Mouse (Mus musculus): Measurements from ENCODE around the gene Nr1h2.

Nr1h2 gene

GRCm38 (mm10) chr7:44548497-44549087 lies 5.2 kb downstream of the Nr1h2 start, which contains the start of gene Pold1:
Gene Pold1, minus strand, starts transcription at chr7:44548849.
- DNase-seq: peak; percentile 99 to 100

GRCm38 (mm10) chr7:44547725-44548124 lies 6.0 kb downstream of the Nr1h2 start:
- peak in 1 of 2 experiments; percentile 21 for DNase-seq

GRCm38 (mm10) chr7:44547041-44547440 lies 6.7 kb downstream of the Nr1h2 start:
- no peak for DNase-seq

- DNase-seq: no peak
Observed at GRCm38 (mm10) chr7:44546274-44546673, 7.5 kb downstream of the Nr1h2 start.

- no peak for DNase-seq
Observed at GRCm38 (mm10) chr7:44543071-44543470, 10.7 kb downstream of the Nr1h2 start.

GRCm38 (mm10) chr7:44542555-44542954 lies 11.2 kb downstream of the Nr1h2 start:
- no peak for DNase-seq

- peak in 1 of 2 experiments; percentile 8 for DNase-seq
Observed at GRCm38 (mm10) chr7:44538756-44539624, 14.8 kb downstream of the Nr1h2 start.

- peak; percentile 71 to 81 for DNase-seq
Observed at GRCm38 (mm10) chr7:44537496-44537895, 16.3 kb downstream of the Nr1h2 start.

GRCm38 (mm10) chr7:44537009-44537408 lies 16.7 kb downstream of the Nr1h2 start:
- no peak for DNase-seq

- DNase-seq: peak; percentile 88
Observed at GRCm38 (mm10) chr7:44536590-44536968, 17.2 kb downstream of the Nr1h2 start.

- DNase-seq: peak in 1 of 2 experiments; percentile 15
Observed at GRCm38 (mm10) chr7:44535657-44536589, 17.8 kb downstream of the Nr1h2 start.

GRCm38 (mm10) chr7:44534656-44535441 lies 18.9 kb downstream of the Nr1h2 start:
- DNase-seq: peak in 1 of 2 experiments; percentile 10

GRCm38 (mm10) chr7:44534242-44534641 lies 19.5 kb downstream of the Nr1h2 start:
- peak in 1 of 2 experiments; percentile 5 for DNase-seq

GRCm38 (mm10) chr7:44533746-44534045 lies 20.1 kb downstream of the Nr1h2 start:
- no peak for DNase-seq

GRCm38 (mm10) chr7:44532918-44533745 lies 20.6 kb downstream of the Nr1h2 start:
- DNase-seq: peak in 1 of 2 experiments; percentile 5

GRCm38 (mm10) chr7:44531946-44532732 lies 21.6 kb downstream of the Nr1h2 start, which contains the start of gene Spib:
Gene Spib, minus strand, starts transcription at chr7:44532071.
- DNase-seq: no peak

GRCm38 (mm10) chr7:44531207-44531606 lies 22.5 kb downstream of the Nr1h2 start:
- no peak for DNase-seq

- no peak for DNase-seq
Observed at GRCm38 (mm10) chr7:44530507-44530906, 23.2 kb downstream of the Nr1h2 start.

GRCm38 (mm10) chr7:44529518-44529917 lies 24.2 kb downstream of the Nr1h2 start:
- no peak for DNase-seq
